Mouse (Mus musculus): Measurements from ENCODE around the gene Wfdc8.

Gene Wfdc8

GRCm38 (mm10) chr2:164562391-164563188, 50.8 kb downstream of the Wfdc8 start, which contains the start of gene Wfdc2:
Gene Wfdc2 (plus strand): TSS chr2:164562413.
- DNase-seq = peak in 1 of 2 experiments; percentile 8

GRCm38 (mm10) chr2:164560106-164560505, 53.3 kb downstream of the Wfdc8 start:
- no peak for DNase-seq

- DNase-seq = no peak
Measured at GRCm38 (mm10) chr2:164558991-164559645, 54.3 kb downstream of the Wfdc8 start.

GRCm38 (mm10) chr2:164558426-164558825, 55.0 kb downstream of the Wfdc8 start:
- DNase-seq = no peak

GRCm38 (mm10) chr2:164551502-164551901, 61.9 kb downstream of the Wfdc8 start:
- DNase-seq = no peak

- no peak for DNase-seq
Measured at GRCm38 (mm10) chr2:164550895-164551269, 62.5 kb downstream of the Wfdc8 start.

GRCm38 (mm10) chr2:164549963-164550894, 63.2 kb downstream of the Wfdc8 start:
- DNase-seq = no peak

- DNase-seq = no peak
Measured at GRCm38 (mm10) chr2:164549338-164549737, 64.1 kb downstream of the Wfdc8 start.
